Mouse (Mus musculus) ovary, adult 18-20 months (tissue): Measurements from ENCODE around the gene Tmc3.

Source experiments
- DNase-seq: peaks from one replicate; pipeline ENCODE4 v3.0.0; 2022; ENCODE audit warnings: low spot score, mixed read lengths

Gene Tmc3

GRCm38 (mm10) chr7:83598997-83599912 lies 14.5 kb downstream of the Tmc3 start:
- no peak for DNase-seq

GRCm38 (mm10) chr7:83599913-83600286 lies 15.2 kb downstream of the Tmc3 start:
- no peak for DNase-seq

GRCm38 (mm10) chr7:83604180-83604944 lies 19.6 kb downstream of the Tmc3 start:
- no peak for DNase-seq

GRCm38 (mm10) chr7:83606796-83607195 lies 22.1 kb downstream of the Tmc3 start:
- no peak for DNase-seq

- DNase-seq, result no peak
These were observed 25.2 kb downstream of the Tmc3 start for GRCm38 (mm10) chr7:83609891-83610290.

- no peak for DNase-seq
These were observed 27.2 kb downstream of the Tmc3 start for GRCm38 (mm10) chr7:83611886-83612285.

GRCm38 (mm10) chr7:83615272-83615671 lies 30.5 kb downstream of the Tmc3 start:
- DNase-seq, result no peak

- DNase-seq, result no peak
These were observed 31.1 kb downstream of the Tmc3 start for GRCm38 (mm10) chr7:83615815-83616214.

GRCm38 (mm10) chr7:83616268-83616667 lies 31.5 kb downstream of the Tmc3 start:
- DNase-seq, result no peak

GRCm38 (mm10) chr7:83618709-83619108 lies 34.0 kb downstream of the Tmc3 start:
- DNase-seq, result no peak

- peak; percentile 37 for DNase-seq
These were observed 37.9 kb downstream of the Tmc3 start for GRCm38 (mm10) chr7:83622582-83622981.

GRCm38 (mm10) chr7:83624065-83624464 lies 39.3 kb downstream of the Tmc3 start:
- peak; percentile 50 for DNase-seq

- DNase-seq, result no peak
These were observed 42.0 kb downstream of the Tmc3 start for GRCm38 (mm10) chr7:83626557-83627257.

GRCm38 (mm10) chr7:83627369-83627768 lies 42.6 kb downstream of the Tmc3 start:
- DNase-seq, result no peak

GRCm38 (mm10) chr7:83631073-83631827 lies 46.5 kb downstream of the Tmc3 start:
- no peak for DNase-seq

GRCm38 (mm10) chr7:83631828-83632681 lies 47.3 kb downstream of the Tmc3 start, which contains the start of gene Stard5:
Stard5 (plus strand) TSS chr7:83631959.
- DNase-seq, result peak; percentile 90

- DNase-seq, result no peak
These were observed 48.0 kb downstream of the Tmc3 start for GRCm38 (mm10) chr7:83632682-83633120.

- no peak for DNase-seq
These were observed 49.1 kb downstream of the Tmc3 start for GRCm38 (mm10) chr7:83633856-83634255.

- DNase-seq, result no peak
These were observed 51.0 kb downstream of the Tmc3 start for GRCm38 (mm10) chr7:83635726-83636125.

- DNase-seq, result no peak
These were observed 51.7 kb downstream of the Tmc3 start for GRCm38 (mm10) chr7:83636425-83636824.
